Mouse (Mus musculus) kidney, postnatal 10 days (tissue): ENCODE measurements around the gene Hoxa5.

ENCODE experiments used
- DNase-seq: peaks from one replicate; pipeline ENCODE4 v3.0.0; 2021; ENCODE audit warnings: mixed read lengths

The Hoxa5 gene

GRCm38 (mm10) chr6:52196811-52197210 is 7.6 kb downstream of the Hoxa5 start:
- peak; percentile 5 for DNase-seq

DNA sequence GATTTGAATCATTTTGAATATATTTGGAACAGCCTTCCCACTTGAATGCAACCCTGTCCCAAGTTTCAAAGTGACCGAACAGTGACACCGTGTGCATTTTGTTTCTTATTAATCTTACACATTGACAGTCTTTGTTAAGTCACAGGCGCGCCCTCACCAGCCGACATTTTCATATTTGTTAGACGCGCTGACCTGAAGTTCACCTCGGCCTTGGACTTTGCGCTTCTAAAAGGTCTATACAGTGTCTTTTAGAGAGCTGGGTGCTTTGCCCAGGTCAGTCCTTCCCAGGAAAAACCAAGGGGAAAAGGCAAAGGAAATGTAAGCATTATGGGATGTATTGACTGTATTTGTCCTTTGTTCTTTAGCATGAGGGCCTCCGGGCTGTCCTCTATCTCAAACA is 9.7 kb downstream of the Hoxa5 start:
- peak; percentile 48 for DNase-seq

GRCm38 (mm10) chr6:52191860-52192550 is 12.4 kb downstream of the Hoxa5 start:
- peak; percentile 97 for DNase-seq

- DNase-seq = peak; percentile 56
These were observed 13.2 kb downstream of the Hoxa5 start, which contains the start of gene Hoxa4 for GRCm38 (mm10) chr6:52190906-52191810. Gene Hoxa4, minus strand, starts transcription at chr6:52191753.

DNA sequence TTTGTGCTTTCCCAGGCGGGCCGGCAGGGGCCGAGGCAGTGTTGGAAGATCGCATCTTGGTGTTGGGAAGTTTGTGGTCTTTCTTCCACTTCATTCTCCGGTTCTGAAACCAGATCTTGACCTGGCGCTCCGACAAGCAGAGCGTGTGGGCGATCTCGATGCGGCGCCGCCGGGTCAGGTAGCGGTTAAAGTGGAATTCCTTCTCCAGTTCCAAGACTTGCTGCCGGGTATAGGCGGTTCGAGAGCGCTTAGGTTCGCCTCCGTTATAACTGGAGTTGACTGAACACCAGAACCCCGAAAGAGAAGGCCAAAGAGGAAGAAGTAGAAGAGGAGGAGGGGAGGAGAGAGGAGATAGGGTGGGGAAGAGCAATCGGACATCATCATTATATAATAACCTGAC is 14.0 kb downstream of the Hoxa5 start:
- peak; percentile 61 for DNase-seq

GRCm38 (mm10) chr6:52189909-52190308 is 14.5 kb downstream of the Hoxa5 start:
- peak; percentile 47 for DNase-seq

DNA sequence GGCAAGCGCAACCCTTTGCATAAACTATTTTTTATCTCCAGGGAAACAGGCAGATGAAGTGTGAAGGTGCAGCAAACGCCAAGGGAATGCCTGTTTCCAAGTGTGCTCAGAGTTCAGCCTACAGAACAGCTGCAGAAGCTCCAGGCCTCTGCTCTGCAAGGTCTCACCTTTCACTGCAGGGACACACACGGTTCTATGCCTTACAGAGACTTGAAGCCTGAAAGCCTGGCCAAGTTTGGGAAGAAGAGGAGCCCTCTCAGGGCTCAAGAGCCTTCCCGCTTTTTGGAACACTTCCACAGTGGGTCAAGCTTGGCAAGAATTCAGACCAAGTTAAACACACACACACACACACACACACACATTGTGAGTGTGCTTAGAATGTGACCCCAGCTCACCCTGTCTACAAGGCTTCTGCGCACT is 15.2 kb downstream of the Hoxa5 start:
- DNase-seq = peak; percentile 56

GRCm38 (mm10) chr6:52186500-52186899 is 17.9 kb downstream of the Hoxa5 start:
- DNase-seq = peak; percentile 36

DNA sequence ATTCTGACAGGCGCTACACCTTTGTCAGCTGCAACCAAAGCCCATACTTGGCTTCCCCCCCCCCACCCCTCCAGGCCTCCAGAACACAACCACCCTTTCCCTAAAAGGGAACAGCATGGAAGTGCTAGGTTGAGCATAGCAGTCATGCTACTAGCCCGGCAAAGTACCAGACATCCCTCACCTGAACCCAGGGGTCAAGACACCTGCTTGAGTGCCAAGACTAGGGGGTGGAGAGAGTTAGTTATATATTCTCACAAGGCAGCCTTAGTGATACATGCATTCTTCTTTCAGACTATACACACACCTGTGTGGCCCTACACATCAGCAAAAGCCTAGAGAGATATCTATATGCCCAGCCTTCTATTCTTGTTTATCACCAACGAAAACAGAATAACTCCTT is 18.6 kb downstream of the Hoxa5 start:
- DNase-seq = peak; percentile 37

DNA sequence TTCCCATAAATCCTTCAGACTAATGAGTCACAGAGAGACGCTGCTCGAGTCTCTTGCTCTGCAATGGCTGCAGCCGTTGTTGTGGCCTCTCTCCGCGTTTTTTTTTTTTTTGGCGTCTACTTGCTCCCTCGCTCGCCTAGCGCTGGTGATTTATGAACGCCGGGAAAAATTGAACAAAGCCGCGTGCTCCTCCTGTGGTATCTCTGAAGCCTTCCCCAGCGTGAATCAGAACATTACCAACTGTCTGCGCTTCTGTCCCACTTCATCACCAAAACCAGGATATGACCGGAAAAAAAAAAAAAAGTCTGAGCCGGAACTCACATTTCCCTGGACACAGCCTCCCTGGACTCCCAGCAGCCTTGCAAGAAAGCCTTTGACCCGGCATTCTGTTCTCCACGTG is 19.2 kb downstream of the Hoxa5 start:
- peak; percentile 67 for DNase-seq

- peak; percentile 49 for DNase-seq
These were observed 19.7 kb downstream of the Hoxa5 start for GRCm38 (mm10) chr6:52184668-52185067.

DNA sequence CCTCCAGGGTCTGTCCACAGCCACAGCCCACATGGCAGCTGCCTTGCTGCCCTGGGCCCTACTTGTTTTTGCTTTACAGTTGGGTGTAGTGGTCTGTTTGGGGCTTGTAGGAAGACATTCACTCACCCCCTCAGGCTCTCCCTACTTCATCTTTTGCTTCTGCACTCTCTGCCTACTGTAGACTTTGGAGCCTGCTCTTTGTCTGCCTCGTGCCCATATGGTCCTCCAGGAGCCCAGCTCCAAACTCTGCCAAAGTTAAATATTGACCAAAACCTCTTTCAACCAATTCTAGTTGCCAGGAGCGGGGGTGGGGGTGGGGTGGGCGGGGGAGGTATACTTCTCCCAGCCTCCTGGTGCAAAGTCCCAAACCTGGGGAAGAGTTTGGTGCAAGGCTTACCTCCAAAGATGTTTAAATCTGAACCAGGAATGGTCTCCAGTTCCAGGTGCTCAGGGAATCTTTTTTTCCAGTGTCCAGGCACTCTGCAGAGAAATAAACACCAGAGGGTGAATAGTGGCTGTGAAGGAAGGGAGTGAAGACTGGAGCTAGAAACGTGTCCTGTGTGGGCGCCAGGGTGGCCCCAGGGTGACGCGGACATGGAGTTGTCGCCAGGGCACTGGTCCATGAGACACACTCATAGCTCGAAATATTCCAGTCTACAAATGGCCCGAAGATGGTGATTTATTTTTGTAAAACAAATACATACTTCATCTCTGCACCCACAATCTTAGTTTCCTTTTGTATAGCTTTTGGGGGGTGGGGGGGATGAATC is 20.9 kb downstream of the Hoxa5 start:
- DNase-seq = peak; percentile 64

- DNase-seq = no peak
These were observed 21.6 kb downstream of the Hoxa5 start for GRCm38 (mm10) chr6:52182793-52183192.

DNA sequence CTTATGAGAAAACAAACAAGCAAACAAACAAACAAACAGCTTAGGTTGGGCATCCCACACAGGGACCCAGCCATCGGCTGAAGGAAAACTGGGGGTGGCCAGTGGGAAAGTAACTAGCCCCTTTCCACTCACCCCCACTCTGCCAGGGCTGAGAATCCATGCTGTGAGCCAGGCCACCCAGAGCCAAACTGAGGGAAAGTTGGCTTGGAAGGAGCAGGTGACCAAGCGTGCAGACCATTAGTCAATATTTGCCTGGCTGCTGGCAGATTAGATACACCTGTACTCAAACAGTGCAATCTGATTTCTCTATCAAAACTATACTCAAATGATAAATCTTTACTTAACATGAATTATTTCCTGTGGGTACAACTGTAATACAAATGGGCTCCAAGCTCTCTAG is 22.4 kb downstream of the Hoxa5 start:
- DNase-seq = peak; percentile 31

- peak; percentile 27 for DNase-seq
These were observed 23.7 kb downstream of the Hoxa5 start for GRCm38 (mm10) chr6:52180726-52181125.

- peak; percentile 25 for DNase-seq
These were observed 24.1 kb downstream of the Hoxa5 start for GRCm38 (mm10) chr6:52180213-52180710.

- peak; percentile 52 for DNase-seq
These were observed 24.7 kb downstream of the Hoxa5 start for GRCm38 (mm10) chr6:52179690-52180089.

- peak; percentile 42 for DNase-seq
These were observed 25.3 kb downstream of the Hoxa5 start for GRCm38 (mm10) chr6:52178918-52179665.

DNA sequence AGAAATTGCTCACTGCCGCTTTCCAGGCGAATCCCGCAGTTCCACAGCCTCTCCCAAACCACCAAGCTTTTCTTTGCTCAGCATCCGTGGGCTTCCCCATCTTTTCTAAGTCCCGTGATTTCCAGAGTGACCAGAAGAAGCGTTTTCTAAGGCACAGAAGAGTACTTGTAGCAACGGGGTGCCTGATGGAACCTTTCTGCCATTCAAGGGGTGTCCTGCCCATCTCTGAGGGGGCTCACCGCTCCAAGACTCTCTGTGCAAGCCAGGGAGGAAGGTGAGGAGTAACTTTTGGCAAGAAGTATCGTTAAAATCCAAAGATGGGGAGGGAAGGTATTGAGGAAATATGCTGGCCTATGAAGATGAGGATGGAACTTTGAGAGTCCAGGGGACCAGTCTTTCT is 26.6 kb downstream of the Hoxa5 start:
- DNase-seq = peak; percentile 20

- peak; percentile 81 for DNase-seq
These were observed 27.2 kb downstream of the Hoxa5 start, which contains the start of gene 5730596B20Rik for GRCm38 (mm10) chr6:52177061-52177735. Gene 5730596B20Rik, plus strand, starts transcription at chr6:52177498.

DNA sequence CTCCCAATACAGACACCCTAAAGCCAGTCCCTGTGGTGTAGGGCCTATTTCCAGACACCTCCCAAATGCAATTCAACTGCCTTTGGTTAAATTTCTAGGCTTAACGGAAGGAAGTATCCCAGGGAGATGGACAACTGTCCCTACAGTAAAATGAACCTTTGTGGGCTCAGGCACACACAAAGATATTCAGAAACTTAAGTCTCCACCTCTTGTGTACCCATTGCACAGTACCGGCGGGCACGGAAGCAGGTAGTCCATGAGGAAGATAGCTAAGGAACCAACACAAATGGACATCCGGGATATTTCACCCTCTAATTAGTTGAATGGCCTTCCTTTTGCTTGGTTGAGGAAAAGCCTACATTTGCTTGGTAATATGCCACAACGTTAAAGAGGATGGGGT is 28.0 kb downstream of the Hoxa5 start:
- peak; percentile 34 for DNase-seq
